ENCODE assay signal across 23 mouse cellular contexts in genomic region chr2:118031662-118032061, GRCm38 (mm10).
"Had no signal": no experiment of that assay in that cellular context is flagged by ENCODE, and none has a peak within 500 bp of the region (broad histone marks: within the 10 kb centered on the region; RNA-seq: fewer than 3 reads in every experiment).

No protein-coding gene starts in this region.

- H3K9me3 ChIP-seq: heart, embryonic 12.5 days; hindbrain, embryonic 10.5 days; hindbrain, embryonic 12.5 days; intestine, embryonic 15.5 days; limb, embryonic 10.5 days; limb, embryonic 12.5 days had no signal

- H3K4me2 ChIP-seq: heart, embryonic 12.5 days; hindbrain, embryonic 12.5 days; hindbrain, embryonic 14.5 days; intestine, embryonic 15.5 days; limb, embryonic 12.5 days had no signal

- DNase-seq: gastrocnemius, adult 2 months; gastrocnemius, postnatal 10 days; gastrocnemius, postnatal 25 days; heart, adult 2 months; heart, postnatal 10 days; heart, postnatal 4 days; kidney, adult 18-20 months; kidney, adult 8-10 months; kidney, postnatal 10 days; kidney, postnatal 25 days; kidney, postnatal 4 days; liver had no signal

- H3K27ac ChIP-seq: gastrocnemius, adult 2 months; heart, adult 2 months; hindbrain, embryonic 10.5 days; hindbrain, embryonic 12.5 days; hindbrain, embryonic 14.5 days; layer of hippocampus, adult 2 months; left cerebral cortex, adult 2 months; limb, embryonic 10.5 days; limb, embryonic 12.5 days had no signal

- H3K36me3 ChIP-seq: heart, embryonic 12.5 days; hindbrain, embryonic 10.5 days; hindbrain, embryonic 12.5 days; intestine, embryonic 15.5 days; limb, embryonic 10.5 days; limb, embryonic 12.5 days had no signal

- H3K4me3 ChIP-seq: gastrocnemius, adult 2 months; heart, adult 2 months; heart, embryonic 12.5 days; hindbrain, embryonic 10.5 days; hindbrain, embryonic 12.5 days; intestine, embryonic 15.5 days; layer of hippocampus, adult 2 months; left cerebral cortex, adult 2 months; limb, embryonic 10.5 days; limb, embryonic 12.5 days had no signal

- ATAC-seq: hindbrain, embryonic 16.5 days; inflammation-experienced regulatory T-cells, adult 6 months; intestine, embryonic 15.5 days had no signal

- H3K4me1 ChIP-seq: heart, embryonic 12.5 days; hindbrain, embryonic 10.5 days; hindbrain, embryonic 12.5 days; intestine, embryonic 15.5 days; limb, embryonic 10.5 days; limb, embryonic 12.5 days had no signal

- H3K9ac ChIP-seq: heart, embryonic 12.5 days; hindbrain, embryonic 12.5 days; hindbrain, embryonic 14.5 days; intestine, embryonic 15.5 days; limb, embryonic 12.5 days had no signal

- H3K27me3 ChIP-seq: heart, embryonic 12.5 days; hindbrain, embryonic 12.5 days; intestine, embryonic 15.5 days; limb, embryonic 12.5 days had no signal
